Comparison of ENCODE assay signal across 8 mouse cellular contexts in genomic region chr10:80938831-80939550, GRCm38 (mm10). TPM values are rescaled to one million over a fixed set of nuclear protein-coding genes. Genes with fewer than 3 reads are reported as not detected.
DNase-seq lines count a peak whose midpoint lies in the region; ATAC-seq and TF ChIP-seq lines count a peak whose summit lies in the region.

No protein-coding gene starts in this region.

- H3K4me2 ChIP-seq in kidney, embryonic 15.5 days, result peak overlapping the region; percentile 72
- H3K4me2 ChIP-seq in liver, postnatal 0 days (ENCODE audit: low read depth, low read length), result peak overlapping the region; percentile 87

- peak; percentile 69 for ATAC-seq in kidney, embryonic 15.5 days (replicated peaks; ENCODE audit: low FRiP score)
- ATAC-seq in granulocyte monocyte progenitor cell, adult 5-6 weeks (replicated peaks; ENCODE audit: poor library complexity, severe bottlenecking), result peak; percentile 30
- ATAC-seq in liver, postnatal 0 days, result 0 out of 2 replicates have a peak, but pooled peaks have one; percentile 3
- ATAC-seq in erythroid progenitor cell, adult 5-6 weeks (replicated peaks; ENCODE audit: low FRiP score, poor library complexity, severe bottlenecking), result no peak

- peak overlapping the region; percentile 78 for H3K27ac ChIP-seq in kidney, embryonic 15.5 days
- no peak overlapping the region for H3K27ac ChIP-seq in liver, postnatal 0 days (ENCODE audit: low read depth)

- no peaks in the 10 kb centered on the region for H3K9me3 ChIP-seq in kidney, embryonic 15.5 days (replicated peaks)
- no peaks in the 10 kb centered on the region for H3K9me3 ChIP-seq in liver, postnatal 0 days (ENCODE audit: low read length)

- TF ChIP-seq EP300 in liver, postnatal 0 days (IDR thresholded peaks at IDR 0.05; ENCODE audit: low read depth), result no peak

- no peak for TF ChIP-seq CTCF in liver, postnatal 0 days (IDR thresholded peaks at IDR 0.05; ENCODE audit: low read depth)

- DNase-seq in kidney, adult 11 months, result no peak
- peak; percentile 54 for DNase-seq in MN1 (ENCODE audit: low spot score)
- DNase-seq in liver, postnatal 0 days, result peak; percentile 34
- DNase-seq in left cerebral cortex, adult 8-10 months (ENCODE audit: low spot score in 2 of 2), result no peak
- DNase-seq in ovary, postnatal 10 days (ENCODE audit: low spot score), result no peak

- H3K36me3 ChIP-seq in kidney, embryonic 15.5 days, result no peaks in the 10 kb centered on the region
- H3K36me3 ChIP-seq in liver, postnatal 0 days (replicated peaks; ENCODE audit: insufficient read depth, low read length), result no peaks in the 10 kb centered on the region

- peaks cover 81% of the 10 kb centered on the region for H3K4me1 ChIP-seq in kidney, embryonic 15.5 days
- H3K4me1 ChIP-seq in liver, postnatal 0 days (ENCODE audit: insufficient read depth), result peaks cover 62% of the 10 kb centered on the region

- H3K27me3 ChIP-seq in kidney, embryonic 15.5 days, result peaks cover 42% of the 10 kb centered on the region
- H3K27me3 ChIP-seq in liver, postnatal 0 days (ENCODE audit: insufficient read depth, low read length), result peaks cover 11% of the 10 kb centered on the region

- peak overlapping the region; percentile 11; the same call in 1 of the 2 replicates for H3K9ac ChIP-seq in kidney, embryonic 15.5 days
- no peak overlapping the region for H3K9ac ChIP-seq in liver, postnatal 0 days (replicated peaks)

- peak overlapping the region; percentile 44 for H3K4me3 ChIP-seq in kidney, embryonic 15.5 days (replicated peaks)
- peak overlapping the region; percentile 30; the same call in 1 of the 2 replicates for H3K4me3 ChIP-seq in liver, postnatal 0 days (ENCODE audit: low read depth, low read length)

- 11% methylated on average over 15 of the region's 15 CpGs for WGBS in kidney, embryonic 15.5 days
- WGBS in liver, postnatal 0 days (ENCODE audit: insufficient replicate concordance), result 22% methylated on average over 15 of the region's 15 CpGs

RNA-seq across cellular contexts. Expression of gene Gadd45b, which starts 9.1 kb away (rescaled TPM):
- polyA plus RNA-seq in kidney, embryonic 15.5 days (2015; fragmentation: Nextera tagmentation; extraction: Ambion mirVana), result 18.0 and 20.8 TPM in 2 replicates
- total RNA-seq in granulocyte monocyte progenitor cell, adult 5-6 weeks (2014; fragmentation: Nextera tagmentation), result 20.1 and 21.5 TPM in 2 replicates
- total RNA-seq in granulocyte monocyte progenitor cell, adult 5-6 weeks (2017), result 25.6 and 27.6 TPM in 2 replicates
- polyA plus RNA-seq in liver, postnatal 0 days (2015; fragmentation: Nextera tagmentation; extraction: Ambion mirVana), result 17.3 and 18.7 TPM in 2 replicates
- total RNA-seq in left cerebral cortex, adult 8-10 months (2022), result 10 to 100 TPM; 13.8 to 24.0 (median 20.6) TPM
- 1.3 and 1.8 TPM in 2 replicates for total RNA-seq in erythroid progenitor cell, adult 5-6 weeks (2015; ENCODE audit: low replicate concordance)
- 3.6 and 9.2 TPM in 2 replicates for total RNA-seq in erythroid progenitor cell, adult 5-6 weeks (2017; ENCODE audit: low replicate concordance)

RNA-seq across cellular contexts. Expression of gene Lmnb2, which starts 20.9 kb away (rescaled TPM):
- polyA plus RNA-seq in kidney, embryonic 15.5 days (2015; fragmentation: Nextera tagmentation; extraction: Ambion mirVana), result 55.0 and 59.3 TPM in 2 replicates
- 24.9 and 35.1 TPM in 2 replicates for total RNA-seq in granulocyte monocyte progenitor cell, adult 5-6 weeks (2014; fragmentation: Nextera tagmentation)
- 56.2 and 62.8 TPM in 2 replicates for total RNA-seq in granulocyte monocyte progenitor cell, adult 5-6 weeks (2017)
- polyA plus RNA-seq in liver, postnatal 0 days (2015; fragmentation: Nextera tagmentation; extraction: Ambion mirVana), result 5.4 and 6.5 TPM in 2 replicates
- total RNA-seq in left cerebral cortex, adult 8-10 months (2022), result 10 to 100 TPM; 17.6 to 21.2 (median 20.1) TPM
- 0.36 and 1.3 TPM in 2 replicates for total RNA-seq in erythroid progenitor cell, adult 5-6 weeks (2015; ENCODE audit: low replicate concordance)
- 7.3 and 9.0 TPM in 2 replicates for total RNA-seq in erythroid progenitor cell, adult 5-6 weeks (2017; ENCODE audit: low replicate concordance)

RNA-seq across cellular contexts. Expression of gene Timm13, which starts 38.2 kb away (rescaled TPM):
- 365 and 368 TPM in 2 replicates for polyA plus RNA-seq in kidney, embryonic 15.5 days (2015; fragmentation: Nextera tagmentation; extraction: Ambion mirVana)
- 145 and 158 TPM in 2 replicates for total RNA-seq in granulocyte monocyte progenitor cell, adult 5-6 weeks (2014; fragmentation: Nextera tagmentation)
- total RNA-seq in granulocyte monocyte progenitor cell, adult 5-6 weeks (2017), result 38.2 and 50.4 TPM in 2 replicates
- 242 and 244 TPM in 2 replicates for polyA plus RNA-seq in liver, postnatal 0 days (2015; fragmentation: Nextera tagmentation; extraction: Ambion mirVana)
- total RNA-seq in left cerebral cortex, adult 8-10 months (2022), result 100 to 1,000 TPM; 106 to 147 (median 124) TPM
- total RNA-seq in erythroid progenitor cell, adult 5-6 weeks (2015; ENCODE audit: low replicate concordance), result 17.6 and 32.1 TPM in 2 replicates
- 3.7 and 7.6 TPM in 2 replicates for total RNA-seq in erythroid progenitor cell, adult 5-6 weeks (2017; ENCODE audit: low replicate concordance)

Comparison
In these comparisons a context has a peak if more than half of its experiments do, and no peak if none do; other contexts are left out.
1. DNase-seq: peak in MN1 (single experiment) and liver, postnatal 0 days (single experiment); none in kidney, adult 11 months (single experiment), left cerebral cortex, adult 8-10 months (0 of 2) and ovary, postnatal 10 days (single experiment).